Mouse (Mus musculus) ovary, postnatal 14 days (tissue): ENCODE measurements around the gene Abcb4.
"Not testable (repeated sequence)": the region's sequence is repeated elsewhere in the genome, so short reads cannot be mapped to it uniquely, and the experiment has no call there.

Experiments
- DNase-seq: peaks from one replicate; pipeline ENCODE4 v3.0.0; 2022; ENCODE audit warnings: low spot score

Gene Abcb4

DNA sequence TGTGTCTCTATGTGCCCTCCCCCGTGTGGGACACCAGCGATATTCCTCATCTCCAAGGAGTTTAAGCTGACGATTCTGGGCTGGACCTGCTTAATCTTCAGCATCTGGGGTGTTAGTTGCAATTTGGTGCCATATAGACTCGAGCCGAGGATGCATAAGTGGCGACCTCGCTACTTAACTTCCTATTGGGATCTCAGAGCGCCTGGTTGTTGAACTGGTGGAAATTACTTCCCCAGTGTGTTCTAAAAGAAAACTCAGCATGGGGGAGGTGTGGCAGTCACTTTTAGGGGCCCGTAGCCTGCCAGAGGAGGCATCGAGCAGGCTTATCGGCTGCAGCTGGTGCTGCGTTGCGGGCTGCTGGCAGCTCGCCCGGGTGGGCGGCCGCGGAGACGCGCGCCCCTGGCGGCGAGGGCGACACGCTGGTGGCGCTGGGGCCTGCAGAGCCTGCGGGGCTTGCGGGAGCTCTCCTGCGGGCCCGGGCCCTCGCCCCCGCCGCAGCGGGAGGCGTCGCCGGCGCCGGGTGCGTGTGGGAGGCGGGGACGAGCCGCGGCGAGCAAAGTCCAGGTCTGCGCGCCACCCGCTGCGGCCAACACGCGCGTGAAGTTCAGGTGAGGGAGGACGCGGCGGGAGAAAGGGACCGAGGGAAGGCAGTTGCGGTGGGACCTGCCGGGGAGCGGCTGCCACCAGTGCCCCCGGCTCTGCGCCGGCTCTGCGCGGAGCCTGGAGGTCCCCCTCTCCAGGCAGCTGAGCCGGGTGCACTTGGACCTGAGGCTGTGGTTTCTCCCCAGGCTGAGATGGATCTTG lies at the start of gene Abcb4:
TSS of gene Abcb4 (plus strand) at position 418 of the 804 bp plus-strand sequence.
- DNase-seq, result peak; percentile 43

DNA sequence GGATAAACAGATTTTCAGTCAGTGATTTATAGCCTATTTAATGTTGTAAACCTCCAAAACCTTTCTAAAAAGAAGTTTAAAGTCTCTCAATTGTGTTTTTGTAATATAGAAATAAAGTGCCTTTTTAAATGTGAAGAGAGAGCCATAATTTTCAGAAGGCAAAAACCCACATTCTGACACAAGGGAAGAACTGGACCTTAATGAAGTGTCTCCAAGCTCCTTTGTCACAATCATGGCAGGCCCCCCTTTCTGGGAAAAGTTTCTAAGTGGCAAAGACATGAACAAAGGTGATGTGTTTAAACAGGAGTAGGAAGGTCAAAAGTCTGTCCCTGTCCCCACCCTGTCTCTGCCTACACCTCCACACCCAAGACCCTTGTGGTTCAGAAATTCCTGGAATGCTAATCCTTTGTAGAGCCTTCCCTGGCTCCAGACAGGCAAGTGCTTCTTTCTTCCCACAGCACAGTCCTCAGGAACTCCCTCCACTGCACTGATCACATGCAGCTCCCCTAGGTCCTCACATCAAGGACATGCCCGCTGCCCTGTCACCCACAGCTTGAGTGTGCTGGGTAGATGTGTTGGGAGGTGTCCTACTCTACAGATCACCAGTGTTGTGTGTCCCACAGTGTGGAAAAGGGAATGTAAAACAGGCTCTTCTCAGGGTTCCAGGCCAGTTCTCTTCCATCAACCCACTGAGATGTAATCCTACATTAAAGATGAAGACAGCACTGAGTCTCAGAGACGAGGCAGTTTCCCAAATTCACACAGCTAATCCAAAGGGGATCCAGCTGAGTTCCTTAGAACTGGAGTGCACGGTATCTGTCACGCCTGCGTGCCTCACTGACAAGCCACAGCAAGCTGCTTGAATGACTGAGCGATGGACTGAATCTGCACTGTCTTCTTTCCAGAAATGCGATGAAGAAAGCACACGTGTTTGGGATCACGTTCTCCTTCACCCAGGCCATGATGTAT lies 44.6 kb upstream of the Abcb4 start:
- not testable (repeated sequence) for DNase-seq

DNA sequence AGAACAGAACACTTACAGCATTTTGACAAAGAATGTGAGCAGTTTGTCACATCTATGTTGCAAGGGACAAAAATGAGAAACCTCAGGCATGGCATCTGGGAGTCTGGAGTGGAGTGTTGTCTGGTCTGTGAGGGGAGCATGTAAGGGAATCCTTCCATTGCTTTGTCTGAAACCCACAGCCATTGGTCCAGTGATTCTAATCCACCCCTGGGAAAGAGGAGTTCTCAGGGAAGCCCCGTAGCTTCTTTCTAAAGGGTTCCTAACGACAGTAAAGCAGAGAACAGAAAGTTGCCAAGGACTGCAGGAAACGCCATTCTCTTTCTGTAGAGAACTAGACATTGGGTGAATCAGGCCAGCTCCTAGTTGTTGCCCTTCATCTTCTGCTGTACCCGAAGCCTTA lies 42.7 kb upstream of the Abcb4 start:
- no peak for DNase-seq

DNA sequence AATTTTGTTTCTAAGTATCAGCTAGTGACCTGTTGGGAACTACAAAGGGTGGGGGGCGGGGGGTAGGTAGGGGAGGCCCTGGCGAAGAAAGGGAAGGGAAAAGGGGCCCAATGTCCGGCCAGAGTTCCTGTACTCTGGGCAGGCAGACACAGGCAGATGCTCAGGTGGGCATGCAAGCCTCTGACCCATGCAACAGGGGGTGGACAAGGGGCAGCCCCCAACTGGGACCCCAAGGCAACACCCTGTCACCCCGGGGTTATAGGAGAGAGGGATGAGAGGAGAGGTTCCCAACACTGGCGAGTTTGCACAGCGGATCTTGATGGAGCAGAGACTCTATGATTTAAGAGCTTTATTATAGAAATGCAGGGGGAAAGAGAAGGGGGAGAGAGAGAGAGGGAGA lies 36.3 kb upstream of the Abcb4 start:
- DNase-seq, result no peak

DNA sequence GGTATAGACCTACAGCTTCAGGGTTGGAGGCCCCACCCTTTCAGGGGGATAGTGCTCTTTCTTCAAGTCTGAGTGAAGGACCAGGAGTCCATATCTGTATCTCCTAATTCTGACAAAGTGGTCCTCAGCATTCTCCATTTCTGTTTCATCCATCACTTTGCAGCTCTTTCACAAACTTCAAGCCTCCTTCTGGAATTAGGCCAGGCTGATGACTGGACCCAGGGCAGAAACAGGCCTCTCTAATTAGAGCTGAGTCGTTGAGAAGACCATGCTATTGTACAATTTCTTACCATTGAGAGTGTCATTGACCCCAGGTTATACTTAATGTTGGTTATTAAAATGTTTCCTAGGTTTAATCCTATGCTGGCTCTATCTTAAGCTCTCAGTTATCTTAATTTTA lies 31.7 kb upstream of the Abcb4 start:
- no peak for DNase-seq

DNA sequence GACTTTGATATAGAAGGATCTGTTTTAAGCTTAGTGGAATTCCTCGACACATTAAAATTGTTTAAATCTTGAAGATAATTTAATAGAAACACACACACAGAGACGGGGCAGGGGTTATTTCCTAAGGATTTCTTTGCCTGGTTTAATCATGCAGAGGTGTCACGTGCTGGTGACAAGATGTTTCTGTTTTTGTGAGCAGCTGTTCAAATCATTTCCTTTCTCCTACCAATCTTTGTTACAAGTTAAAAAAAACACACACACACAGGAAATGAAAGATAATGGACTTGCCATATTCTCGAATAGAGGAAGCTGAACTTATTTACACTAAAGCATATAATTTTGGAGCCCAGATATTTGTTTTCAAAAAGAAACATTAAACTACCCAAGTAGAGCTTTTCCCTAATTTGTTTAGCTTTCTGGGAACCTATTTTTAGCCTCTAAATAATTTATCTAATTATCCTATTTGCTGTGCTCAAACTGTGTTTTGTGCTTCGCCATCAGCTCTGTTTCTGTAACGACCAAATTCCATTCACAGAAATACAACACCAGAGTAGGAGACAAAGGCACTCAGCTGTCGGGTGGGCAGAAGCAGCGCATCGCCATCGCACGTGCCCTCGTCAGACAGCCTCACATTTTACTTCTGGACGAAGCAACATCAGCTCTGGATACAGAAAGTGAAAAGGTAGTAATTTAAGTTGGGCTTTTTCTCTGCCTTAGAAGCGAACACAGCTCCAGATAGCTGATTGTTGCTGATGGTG lies 29.8 kb upstream of the Abcb4 start:
- DNase-seq, result no peak

DNA sequence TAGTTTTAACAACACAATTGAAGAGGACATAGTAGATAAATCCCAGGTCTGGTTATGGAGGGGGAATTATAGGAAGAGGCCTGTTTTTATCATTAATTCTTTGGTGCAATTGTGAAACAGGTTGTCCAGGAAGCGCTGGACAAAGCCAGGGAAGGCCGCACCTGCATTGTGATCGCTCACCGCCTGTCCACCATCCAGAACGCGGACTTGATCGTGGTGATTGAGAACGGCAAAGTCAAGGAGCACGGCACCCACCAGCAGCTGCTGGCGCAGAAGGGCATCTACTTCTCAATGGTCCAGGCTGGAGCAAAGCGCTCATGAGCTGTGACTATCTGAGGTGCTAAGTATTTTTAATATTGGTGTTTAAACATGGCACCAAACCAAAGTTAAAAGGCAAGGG lies 27.9 kb upstream of the Abcb4 start:
- not testable (repeated sequence) for DNase-seq

DNA sequence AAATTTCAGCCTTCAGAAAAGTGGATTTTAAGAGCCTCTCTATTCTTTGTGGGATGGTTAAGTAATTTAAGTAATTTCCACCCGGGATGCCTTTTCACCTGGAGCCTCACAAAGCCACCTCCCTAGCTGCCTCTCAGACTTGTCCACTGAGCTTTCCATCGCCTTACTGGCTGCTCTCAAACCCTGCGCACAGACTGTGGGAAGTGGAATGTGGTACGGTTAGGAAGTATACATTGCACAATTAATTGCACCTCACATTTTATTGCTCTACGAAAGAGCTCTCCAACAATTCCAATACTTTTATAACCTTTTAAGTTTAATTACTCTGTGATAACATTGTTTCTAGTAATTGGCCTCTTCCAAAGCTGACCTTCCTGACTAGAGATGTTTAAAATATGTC lies 27.2 kb upstream of the Abcb4 start:
- DNase-seq, result no peak

DNA sequence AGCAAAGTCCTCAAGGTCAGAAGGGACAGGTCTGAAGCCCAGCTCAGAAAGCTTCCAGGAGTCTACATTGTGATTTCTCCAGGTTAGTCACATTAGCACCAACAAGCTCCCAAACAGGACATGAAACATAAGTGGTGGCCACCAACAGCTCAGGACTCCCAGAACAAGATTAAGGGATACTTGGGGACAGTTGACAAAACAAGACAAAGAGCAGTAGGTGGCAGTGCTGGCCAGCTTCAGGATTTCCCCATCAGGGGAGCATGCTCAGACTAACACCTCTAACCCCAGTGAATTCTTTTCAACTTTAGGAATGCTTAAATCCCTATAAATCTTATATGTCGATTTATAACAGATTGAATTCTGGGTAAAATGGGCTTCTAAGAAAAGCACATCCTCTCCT lies 25.5 kb upstream of the Abcb4 start:
- no peak for DNase-seq

DNA sequence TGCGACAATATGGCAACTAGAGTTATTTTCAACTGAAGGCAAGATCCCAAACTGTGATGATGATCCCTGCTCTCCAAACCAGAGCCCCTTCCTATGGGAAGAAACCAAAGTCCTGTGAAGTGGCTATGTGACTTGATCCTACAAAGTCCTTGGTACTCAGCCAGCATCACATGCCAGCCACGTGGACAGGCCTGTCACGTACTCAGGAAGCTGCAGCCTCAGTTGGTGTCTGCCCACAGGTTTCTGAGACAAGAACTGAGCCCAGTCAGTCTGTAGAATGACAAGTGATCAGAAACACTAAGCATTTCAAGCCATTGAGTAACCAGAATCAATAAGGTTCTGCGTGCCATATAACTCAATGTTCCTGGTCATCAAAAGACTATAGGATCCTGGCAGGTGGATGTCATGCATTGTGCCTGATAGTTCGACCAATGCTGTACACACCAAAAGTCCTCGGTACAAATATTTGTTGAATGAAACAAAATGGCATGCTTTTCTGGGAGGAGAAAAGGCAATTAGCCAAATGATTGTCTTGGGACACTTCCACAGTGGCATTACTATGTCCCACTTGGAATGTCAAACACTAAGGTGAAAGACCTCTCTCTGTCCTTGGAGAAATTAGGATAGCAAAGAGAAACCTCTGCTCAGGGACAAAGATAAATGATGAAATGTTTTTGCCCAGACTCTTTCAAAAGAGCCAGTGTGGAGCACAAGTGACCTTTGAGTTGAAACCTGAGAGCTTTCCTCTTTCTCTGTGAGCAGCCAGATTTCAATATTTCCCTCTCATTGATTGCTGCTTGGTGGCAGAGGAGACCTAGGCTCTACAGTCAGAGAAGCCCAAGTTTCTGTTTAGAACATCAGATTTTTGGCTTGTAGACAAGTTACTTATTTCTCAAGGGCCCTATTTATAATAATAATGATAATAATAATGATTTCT lies 20.3 kb upstream of the Abcb4 start:
- no peak for DNase-seq

DNA sequence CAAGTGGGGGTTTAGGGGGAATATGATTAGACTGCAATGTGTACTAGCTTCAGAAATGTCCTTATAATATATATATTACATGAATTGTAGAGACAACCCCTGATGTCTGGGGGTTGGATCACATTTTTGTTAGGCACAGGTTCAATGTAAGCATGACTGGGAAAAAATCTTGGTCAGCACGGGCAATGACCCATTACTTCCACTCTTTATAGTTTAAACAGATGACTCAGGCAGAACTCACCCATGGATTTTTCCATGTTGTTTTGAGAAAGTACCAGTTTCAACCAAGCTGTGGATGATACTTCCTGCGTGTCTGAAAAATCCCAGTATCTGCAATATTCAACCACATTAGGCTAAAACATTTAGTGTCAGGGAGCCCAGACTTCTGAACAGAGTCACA lies 16.4 kb upstream of the Abcb4 start:
- DNase-seq, result no peak

DNA sequence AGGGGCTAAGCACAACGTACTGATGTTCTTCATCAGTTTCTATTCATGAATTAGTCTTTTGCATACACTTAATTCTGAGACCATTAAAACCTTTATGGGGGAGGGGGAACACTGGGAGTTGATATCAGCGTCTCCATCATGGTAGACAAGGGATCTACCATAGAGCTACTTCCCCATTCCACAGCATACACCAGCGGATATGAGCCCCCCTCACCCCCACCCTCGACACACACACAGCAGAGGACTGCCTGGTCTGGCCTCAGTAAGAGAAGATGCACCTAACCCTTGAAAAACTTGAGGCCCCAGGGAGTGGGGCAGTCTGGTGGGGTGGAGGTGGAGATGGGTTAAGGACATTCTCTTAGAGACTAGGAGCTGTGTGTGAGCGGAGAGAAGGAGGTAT lies 15.7 kb upstream of the Abcb4 start:
- no peak for DNase-seq

DNA sequence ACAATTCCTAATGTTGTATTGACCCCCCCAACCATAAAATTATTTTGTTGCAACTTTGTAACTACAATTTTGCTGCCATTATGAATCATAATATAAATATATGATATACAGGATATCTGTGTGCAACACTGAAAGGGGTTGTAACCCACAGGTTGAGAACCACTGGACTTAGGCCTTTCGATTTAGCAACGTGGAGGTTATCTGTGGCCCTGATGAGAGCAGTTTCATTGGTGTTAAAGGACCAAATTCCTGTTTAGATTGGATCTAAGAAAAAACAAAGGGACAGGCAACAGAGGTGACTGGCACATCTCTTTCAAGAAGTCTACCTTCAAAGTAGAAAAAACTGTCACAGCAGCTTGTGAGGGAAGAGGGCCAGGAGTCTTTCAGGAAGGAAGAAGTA lies 7.7 kb upstream of the Abcb4 start:
- no peak for DNase-seq

DNA sequence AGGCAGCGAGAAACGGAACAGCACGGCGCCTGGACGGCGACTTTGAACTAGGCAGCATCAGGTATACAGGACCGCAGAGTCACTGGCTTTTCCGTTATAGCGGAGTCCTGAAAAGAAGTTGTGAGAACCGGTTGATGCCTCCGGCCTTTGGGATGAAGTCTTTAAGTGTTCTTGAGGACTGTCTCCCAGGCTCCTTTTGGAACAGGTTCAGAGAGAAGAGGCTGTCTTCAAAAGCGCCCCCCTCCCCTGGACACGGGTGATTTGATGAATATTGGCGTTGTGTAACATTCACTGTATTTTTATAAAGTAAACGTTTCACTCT lies 548 bp downstream of the Abcb4 start:
- DNase-seq, result peak; percentile 2

DNA sequence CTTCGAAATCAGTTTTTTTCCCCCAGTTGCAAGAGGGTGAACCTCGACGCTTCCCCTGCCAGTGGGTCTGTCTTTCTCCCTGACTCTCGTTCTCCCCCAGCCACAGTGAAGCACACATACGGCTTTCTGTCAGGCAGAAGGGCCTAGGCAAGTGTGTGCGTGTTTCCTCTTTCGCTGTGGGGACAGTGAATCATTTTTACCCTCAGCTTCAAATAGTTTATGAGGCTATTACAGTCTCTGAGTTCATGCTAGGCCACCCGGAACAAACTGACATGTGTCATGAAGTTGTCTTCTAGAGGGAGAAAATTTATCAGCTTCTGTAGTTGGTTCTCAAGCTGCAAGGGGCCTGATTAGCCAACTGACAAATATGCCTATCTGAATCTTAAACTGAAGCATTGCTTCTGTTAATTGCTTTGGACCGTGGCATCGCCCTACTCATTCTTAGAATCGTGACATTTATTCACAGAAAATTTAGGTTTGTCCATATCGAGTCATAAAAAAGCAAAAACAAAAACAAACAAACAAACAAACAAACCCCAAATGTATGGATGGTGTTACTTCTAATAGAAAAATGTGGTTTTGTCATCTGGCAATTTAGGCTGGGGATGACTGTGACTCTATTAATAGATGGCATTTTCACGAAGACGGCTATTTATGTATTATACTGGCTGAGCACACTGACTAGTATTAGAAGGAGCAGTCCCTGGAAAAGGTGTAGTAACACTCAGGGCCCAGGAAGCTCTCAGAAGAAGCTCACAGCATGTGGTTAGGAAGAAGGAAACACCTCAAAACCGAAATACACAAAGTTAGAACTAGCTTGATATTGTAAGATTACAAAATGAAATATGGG lies 1.3 kb downstream of the Abcb4 start:
- no peak for DNase-seq

DNA sequence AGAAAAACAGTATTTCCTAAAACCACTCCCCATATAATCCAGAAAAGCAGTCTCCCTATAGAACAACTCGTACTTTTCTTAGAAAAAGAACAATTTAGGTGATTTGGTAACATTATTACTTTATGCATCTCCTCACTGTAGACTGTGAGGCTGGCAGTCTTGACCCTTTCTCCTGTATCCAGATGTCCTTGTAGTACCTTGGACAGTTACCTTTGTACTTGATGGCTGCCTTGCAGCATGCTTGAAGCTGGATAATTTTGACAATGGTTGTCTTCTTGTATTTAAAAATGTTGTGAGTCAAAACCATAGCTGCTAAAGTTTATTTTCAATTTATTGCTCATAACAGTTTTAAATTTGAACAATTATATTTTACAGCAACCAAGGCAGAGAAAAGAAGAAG lies 2.7 kb downstream of the Abcb4 start:
- DNase-seq, result no peak

DNA sequence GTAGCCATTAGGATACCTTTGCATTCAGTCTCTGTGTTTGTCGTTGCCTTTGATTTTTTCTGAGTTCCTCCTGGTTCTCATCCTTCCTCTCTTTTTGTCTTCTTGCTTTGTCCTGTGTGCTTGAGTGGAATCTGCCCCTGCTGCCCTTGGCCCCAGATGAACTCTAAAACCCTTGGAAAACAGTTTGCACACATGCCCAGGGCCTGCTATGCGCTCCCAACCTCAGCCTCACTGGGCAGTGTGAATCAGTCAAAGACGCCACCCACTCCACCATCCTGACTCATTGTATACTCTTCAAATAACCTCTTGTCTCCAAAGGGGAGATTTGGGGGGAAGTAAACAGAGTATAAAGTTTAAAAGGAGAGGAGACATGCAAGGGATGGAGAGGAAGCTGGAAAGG lies 4.7 kb downstream of the Abcb4 start:
- no peak for DNase-seq

DNA sequence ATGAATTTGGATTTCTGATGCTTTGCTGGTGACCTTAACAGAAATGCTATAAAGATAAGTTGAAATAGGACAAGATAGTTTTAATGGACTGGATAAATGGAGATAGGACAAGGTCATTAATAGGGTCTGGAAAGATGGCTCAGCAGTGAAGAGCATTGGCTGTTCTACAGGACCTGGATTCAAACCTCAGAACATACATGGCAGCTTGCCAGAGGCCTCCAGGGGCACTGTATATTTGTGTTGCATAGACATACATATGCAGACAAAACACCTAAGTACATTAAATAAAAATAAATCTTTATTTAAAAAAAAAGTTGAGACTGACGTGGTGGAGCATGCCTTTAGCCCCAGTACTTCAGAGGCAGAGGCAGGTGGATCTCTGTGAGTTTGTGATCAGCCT lies 7.5 kb downstream of the Abcb4 start:
- no peak for DNase-seq

DNA sequence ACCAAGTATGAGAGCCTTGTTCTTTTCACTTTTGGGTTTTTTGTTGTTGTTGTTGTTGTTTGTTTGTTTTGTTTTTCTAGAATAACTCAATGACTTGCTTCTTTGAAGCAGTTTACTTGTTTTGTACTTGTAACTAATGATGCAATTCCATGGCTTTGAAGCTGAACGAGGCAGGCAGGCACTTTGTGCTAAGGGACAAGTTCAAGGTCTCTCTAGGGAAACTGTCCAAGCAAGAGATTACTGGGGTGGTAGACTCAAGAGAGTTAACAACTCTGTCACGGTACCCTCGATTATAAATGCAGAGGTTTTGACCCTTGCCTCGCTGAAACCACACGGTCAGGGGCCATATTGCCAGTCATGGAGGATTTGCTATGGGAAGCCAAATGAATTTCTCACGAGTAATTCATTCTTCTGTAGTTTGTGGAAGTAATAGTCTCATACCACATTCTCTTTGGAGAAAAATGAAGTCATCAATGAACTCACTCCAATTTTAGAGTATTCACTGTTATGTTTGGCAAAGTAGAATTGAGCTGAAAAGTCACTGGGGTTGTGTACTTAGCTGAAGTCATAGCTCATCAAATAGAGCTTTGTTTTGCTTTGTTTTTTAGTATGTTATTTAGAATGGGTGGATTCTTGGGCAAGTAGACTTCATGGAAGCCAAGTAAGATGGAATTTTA lies 8.8 kb downstream of the Abcb4 start:
- DNase-seq, result no peak

DNA sequence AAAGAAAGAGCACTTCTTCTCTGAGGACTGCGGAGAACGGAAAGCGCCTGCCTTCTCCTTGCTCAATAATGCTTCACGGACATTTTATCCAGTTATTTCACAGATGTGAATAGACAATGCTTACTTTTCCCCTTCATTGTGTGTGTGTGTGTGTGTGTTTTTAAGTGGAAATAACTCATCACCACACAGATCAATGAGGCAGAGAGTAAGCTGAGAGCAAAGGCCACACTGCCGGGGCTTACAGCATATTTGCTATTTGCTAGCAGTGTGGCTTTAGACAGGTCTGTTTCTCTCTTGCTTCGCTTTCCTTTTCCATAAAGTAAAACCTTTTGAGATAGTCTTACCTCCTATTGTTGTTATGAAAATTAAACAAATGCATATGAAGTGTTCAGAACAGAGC lies 11.0 kb downstream of the Abcb4 start:
- no peak for DNase-seq
